Mouse (Mus musculus) urinary bladder, adult 2 months (tissue): ENCODE measurements around the gene Tspan6. TPM values are rescaled to one million over a fixed set of nuclear protein-coding genes. Genes with fewer than 3 reads are reported as not detected.

ENCODE experiments used
- DNase-seq: peaks from one replicate; pipeline ENCODE4 v3.0.0; 2022; ENCODE audit warnings: low spot score
- polyA plus RNA-seq: library from polyadenylated mRNA; depleted of rRNA; stranded (reverse); fragments of >200 nt; gene quantifications from 2 replicates; pipeline ENCODE4 v1.2.3, GENCODE M21; 2012; rRNA removed

Gene Tspan6
- polyA plus RNA-seq: 83.6 and 111 TPM in 2 replicates

DNA sequence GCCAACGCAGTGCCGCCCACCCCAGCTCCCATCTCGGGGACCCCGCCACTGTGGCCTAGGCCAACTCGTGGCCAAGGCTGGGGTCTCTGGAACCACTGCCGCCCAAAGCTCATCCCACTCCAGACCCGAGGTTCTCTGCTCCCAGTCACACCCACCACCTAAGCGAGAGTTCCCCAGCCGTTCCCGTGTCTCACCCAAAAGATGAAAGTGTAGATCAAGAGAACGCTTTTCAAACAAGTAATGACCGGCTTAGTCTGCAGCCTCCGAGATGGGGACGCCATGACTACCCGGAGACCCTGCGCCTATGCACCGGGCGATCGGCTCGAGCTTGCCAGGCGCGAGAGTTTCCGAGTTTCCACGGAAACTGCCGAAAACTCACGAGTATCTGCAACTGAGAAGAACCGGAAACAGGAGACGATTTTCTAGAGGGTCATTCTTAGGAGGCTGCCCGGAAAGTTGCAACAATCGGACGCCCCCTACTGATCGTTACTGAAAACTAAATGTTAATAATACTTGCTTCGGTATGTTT lies at the start of gene Tspan6:
TSS of gene Tspan6 (minus strand) at position 416 of the 529 bp plus-strand sequence.
- peak; percentile 38 for DNase-seq

DNA sequence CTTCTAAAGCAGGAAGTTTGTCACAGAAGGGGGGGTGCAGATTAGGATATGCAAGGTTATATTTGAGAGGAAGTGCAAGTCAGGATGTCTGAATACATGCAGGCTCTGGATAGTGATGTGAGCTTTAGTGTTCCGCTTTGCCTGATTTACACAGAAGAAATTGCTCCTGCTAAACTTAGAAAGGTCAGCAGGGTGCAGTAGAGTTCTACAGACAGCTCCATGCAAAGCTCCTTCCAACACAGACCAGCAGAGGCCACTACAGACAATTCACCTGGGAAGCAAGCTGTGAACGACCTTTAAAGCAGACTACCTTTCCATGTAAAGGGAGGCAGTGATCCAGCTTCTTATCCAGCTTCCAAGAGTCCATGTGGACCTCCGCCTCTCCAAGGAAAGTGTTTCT lies 49.2 kb upstream of the Tspan6 start:
- no peak for DNase-seq

DNA sequence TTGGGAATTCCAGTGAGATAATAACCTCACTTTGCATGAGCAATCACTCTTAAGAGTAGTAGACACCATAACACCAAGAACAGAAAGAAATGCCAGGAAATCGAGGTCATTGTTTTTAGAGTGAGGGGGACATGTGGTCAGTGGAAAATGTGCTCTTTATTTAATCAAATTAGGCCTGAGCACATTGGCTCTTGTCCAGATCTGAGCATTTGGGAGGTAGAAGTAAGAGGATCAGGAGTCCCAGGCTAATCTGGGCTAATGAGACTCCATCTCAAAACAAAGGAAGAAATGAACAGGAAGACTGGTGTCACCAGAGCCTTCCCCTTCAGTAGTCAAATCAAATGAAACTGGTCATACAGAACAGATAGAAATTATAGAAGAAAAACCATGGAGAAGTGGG lies 41.3 kb upstream of the Tspan6 start:
- no peak for DNase-seq

DNA sequence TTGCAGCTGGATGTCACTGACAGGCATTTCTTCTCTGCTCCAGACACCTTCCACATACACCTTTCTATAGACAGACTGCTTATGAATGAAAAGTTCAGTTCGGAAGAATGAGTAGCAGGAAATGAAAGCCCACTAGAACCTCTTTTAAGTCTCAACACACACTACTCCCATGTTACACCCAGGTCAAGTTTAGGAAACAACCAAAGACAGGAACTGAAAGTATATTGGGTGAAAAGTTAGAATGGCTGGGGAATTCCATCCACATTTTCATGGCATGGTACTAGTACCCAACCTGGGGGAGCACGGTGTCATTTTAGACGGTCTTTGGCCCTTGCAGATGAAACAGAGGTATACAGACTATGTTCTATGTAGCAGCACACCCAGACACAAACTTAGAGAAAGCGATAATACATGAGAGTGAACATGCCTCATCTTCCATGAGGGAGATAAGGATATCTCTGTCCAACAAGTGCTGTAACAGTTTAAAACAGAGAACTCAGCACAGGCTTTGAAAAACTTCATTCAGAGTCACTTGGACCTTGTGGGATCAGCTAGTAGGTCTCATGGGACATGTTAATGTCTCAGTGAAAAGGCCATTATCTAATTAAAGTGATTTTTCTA lies 38.5 kb upstream of the Tspan6 start:
- no peak for DNase-seq

DNA sequence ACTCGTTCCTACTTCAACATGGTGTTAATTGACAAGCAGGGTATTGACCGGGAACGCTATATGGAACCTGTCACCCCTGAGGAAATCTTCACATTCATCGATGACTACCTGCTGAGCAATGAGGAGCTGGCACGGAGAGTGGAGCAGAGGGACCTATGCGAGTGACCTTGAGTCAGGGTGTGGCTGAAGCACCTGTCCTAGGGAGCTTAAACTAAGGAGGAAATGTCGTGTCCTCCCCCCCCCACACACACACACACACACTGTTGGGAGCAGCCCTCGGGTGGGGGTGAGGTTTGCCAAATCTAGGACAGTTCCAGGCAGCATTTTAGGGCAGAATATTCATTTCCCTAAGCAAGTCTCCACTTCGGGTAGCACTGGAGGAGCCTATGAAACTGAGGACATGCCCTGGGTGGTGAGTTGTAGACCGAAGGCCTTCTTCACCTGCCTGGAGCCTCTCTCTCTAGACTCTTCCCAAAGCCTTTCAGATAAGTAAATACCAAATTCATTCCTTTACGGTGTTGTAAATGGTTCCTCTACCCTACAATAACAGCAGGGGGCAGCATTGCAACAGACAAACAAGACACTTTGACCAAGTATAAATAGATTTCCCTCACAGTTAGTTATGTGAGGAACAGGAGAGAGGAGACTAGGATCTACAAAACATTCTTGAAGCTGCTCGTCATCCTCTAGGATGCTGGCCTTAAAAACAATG lies 33.2 kb upstream of the Tspan6 start:
- no peak for DNase-seq

DNA sequence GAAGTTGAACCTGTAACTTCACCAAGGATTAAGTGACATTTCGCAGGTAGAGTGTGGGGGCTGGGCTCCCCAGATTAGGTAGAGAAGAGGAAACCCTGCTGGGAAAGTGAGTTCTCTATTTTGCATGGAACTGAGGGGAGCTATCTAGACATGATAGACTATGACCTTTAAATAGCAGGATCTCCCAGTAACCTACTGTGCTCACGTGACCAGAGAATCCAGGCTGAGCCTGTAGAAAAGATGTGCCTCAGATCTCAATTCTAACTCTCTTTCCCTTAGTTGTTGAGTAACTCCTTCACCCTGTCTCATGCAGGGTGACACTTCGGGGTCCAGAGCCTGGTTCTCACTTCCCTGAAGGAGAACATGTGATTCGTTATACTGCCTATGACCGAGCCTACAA lies 28.5 kb upstream of the Tspan6 start:
- no peak for DNase-seq

DNA sequence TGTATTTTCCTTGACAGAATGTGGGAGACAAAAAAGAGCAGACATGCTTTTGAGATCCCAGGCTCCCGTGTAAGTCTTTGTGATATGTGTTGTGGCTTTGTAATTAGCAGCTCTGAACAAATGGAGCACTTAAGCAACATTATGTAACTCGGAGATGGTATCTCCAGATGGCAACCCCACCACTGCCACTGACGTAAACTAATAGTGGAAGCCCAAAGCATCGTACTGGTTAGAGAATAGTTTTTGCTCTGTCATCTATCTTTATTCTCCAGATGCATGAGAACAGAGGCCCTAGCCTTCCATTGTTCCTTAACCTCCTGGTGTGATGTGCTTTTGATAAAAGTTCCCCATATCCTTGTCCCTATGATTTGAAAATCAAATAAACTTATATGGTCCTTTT lies 23.0 kb upstream of the Tspan6 start:
- no peak for DNase-seq

DNA sequence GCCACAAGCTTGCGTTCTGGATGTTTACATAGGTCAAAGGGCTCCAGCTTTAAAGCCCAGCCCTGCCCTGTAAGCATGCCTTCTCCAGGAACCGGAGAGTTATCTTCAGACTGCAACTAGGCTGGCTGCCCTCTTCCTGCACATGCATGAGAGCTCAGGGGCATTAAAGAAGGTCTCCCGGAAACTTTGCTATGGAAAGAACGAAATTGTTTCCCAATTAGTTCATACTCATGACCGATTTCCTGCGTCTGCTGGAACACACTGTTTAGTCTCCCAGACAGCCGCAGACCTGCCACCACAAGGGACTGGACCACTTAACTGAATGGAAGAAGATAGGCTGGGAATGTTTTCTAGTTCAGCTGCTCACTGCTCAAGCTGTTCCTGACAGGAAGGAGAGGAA lies 16.0 kb upstream of the Tspan6 start:
- DNase-seq: no peak

DNA sequence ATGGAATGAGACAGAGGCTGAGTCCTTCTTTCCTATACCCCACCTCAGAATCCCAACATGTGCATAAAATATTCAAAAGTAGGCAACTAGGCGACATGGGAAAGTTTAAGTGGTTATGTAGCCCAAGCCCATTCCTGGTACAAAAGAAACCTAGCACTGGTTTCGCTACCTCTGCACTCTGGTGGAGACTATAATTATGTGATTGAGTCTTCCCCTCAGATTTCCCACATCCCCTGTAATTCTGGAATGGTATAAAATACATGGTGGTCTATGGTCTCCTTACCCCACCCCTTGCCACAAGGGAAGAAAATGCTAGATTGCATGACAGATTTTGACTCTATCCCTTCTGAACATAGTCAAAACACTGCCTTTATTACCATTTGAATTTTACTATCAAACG lies 14.8 kb upstream of the Tspan6 start:
- no peak for DNase-seq

DNA sequence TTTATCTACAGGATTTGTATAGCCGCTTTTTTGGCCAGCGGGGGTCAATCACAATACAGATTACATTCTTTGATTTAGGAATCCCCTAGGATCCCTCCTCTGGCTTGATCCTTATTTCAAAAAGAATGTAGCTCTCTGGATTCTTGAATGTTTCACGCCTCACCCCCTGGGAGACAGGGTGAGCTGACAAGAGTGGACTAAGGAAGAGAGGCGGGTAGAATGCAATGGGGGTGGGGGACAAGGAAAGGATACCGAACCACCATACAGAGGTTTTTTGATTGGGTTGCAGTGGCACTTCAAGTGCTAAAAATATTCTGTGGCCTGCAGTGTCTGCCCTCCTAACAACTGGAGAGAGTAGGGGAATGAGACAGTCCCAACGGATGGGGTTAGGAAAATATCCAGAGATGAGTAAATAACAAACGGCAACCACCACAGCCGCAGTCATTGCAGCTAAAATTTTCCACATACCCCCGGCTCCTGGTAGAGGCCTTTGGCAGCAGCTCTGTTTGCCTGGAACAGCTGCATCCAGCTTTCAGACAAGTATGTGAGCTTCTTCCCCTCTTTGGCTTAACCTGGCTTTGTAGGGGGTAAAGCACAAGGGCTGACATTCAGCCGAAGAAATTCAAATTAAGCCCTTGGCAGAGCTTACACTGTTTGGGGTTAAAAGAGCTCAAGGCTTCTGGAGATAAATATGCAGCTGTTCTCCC lies 13.3 kb upstream of the Tspan6 start:
- no peak for DNase-seq

DNA sequence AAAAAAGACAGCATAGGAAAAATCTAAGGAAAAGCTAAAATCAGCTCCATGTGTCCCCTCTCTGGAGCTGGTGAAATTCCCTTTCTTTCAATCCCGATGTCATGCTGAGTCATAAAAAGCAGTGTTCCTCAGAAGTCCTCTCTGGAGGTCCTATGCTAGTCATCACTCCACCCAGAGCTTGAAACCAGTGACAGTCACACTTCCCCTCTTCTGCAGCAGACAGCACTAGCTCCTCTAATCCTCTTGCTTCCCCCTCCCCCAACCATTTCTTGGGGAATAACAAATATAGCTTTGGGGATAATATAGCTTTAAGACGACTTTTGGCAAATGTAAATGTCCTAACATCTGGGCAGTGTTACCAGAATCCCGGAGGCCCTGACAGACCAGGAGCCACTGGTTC lies 10.0 kb upstream of the Tspan6 start, which contains the start of gene Srpx2:
TSS of gene Srpx2 (plus strand) at position 166 of the 400 bp plus-strand sequence.
- DNase-seq: no peak

DNA sequence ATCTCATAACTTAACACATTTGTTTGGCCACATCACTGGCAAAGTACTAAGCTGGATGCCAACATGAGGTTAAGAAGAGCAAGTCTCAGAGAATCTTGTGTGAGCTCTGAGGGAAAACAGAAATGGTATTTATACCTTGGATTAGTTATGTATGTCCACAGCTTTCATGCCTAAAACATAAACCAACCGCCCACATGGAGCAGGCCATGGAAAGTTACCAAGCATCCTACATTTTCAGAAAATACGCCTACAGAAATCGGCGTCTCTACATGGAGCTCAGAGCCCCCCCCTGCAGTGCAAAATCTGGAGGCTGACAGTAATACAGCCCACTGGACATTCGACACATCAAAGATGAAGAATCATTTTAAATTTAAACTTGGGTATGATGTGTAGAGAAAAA lies 10.1 kb downstream of the Tspan6 start:
- no peak for DNase-seq

DNA sequence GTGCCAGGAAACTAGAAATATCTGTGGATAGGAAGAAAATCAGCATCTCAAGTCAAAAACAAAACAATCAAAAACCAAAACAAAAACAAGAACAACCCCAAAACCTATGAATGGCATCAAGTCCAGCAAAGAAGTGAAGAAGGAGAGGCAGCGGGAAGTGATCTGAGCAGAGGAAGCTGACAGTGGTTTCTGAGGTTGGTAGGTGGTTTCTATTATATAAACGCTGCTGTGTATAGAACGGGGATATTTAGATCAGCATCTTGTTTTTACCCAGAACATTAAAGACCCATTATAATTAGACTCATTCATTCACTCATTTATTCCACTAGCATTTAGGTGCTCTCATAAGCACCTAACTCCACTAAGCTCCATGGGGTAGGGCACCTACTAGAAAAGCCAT lies 10.9 kb downstream of the Tspan6 start:
- DNase-seq: no peak

DNA sequence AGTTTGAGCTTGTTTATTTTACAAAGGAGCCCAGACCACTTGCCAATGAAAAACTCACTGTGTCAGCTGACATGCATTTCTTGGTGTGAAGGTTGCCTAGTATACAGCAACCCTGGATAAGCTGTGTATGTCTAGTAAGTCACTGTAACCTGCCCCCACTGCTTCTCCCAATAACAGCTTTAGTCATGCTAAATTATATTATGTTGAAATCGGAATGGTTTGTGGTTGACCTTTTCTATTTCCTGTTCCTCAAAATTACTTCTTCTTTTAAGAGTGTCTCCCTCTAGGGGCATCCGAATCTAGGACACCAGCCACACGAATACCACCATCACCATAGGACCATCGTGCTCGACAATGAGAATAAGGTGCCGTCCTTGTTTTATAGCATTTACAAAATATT lies 28.5 kb downstream of the Tspan6 start:
- no peak for DNase-seq

DNA sequence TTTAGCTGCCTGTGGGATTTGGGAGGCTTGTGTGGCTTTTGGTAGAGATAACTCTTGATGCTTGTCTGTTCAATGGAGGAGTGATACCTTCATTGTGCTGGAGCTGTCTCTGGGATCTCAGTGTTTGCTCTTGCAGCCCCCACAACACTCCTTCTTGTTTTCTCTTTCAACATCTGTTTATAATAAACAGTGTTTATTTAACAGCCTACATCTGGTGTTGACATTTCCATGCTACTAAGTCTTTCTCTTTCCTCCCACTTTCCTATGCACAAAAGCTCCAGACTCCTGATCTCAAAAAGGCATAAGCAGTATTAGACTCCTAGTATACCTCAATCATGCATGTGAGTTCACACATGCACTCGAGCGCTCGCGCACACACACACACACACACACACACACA lies 44.6 kb downstream of the Tspan6 start:
- DNase-seq: no peak

DNA sequence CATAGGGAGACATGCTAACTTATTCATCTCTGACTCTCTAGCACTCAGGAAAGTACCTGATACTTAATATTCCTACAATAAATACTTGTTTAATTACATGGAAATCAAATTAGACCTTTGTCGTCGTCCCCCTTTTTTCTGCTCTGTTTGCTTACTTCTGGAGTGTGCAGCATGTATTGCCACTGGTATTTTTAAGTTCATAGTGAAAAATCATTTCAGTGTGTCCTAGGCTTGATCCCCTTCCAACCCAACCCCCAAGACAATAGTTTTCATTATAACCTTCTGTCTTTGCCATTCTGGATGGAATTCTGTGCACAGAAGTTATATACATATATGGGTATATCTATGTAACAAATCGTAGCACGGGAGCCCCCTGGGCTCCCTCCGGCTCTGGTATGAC lies 47.5 kb downstream of the Tspan6 start, which contains the start of gene Tnmd:
TSS of gene Tnmd (plus strand) at position 301 of the 400 bp plus-strand sequence.
- DNase-seq: no peak

Other genes starting within 250 kb of the Tspan6 start
- gene Pcdh19, start 209.4 kb downstream of the Tspan6 start, polyA plus RNA-seq: 1.4 and 1.9 TPM in 2 replicates
- 0.10 TPM in 1 of 2 replicates, not detected in the other for gene Tnmd, start 47.4 kb downstream of the Tspan6 start, polyA plus RNA-seq
- gene Srpx2, start 10.0 kb upstream of the Tspan6 start, polyA plus RNA-seq: 7.5 and 7.7 TPM in 2 replicates
- 6.8 and 6.9 TPM in 2 replicates for gene Sytl4, start 83.4 kb upstream of the Tspan6 start, polyA plus RNA-seq
- 11.5 and 13.0 TPM in 2 replicates for gene Cstf2, start 160.8 kb upstream of the Tspan6 start, polyA plus RNA-seq